Mouse (Mus musculus) thymus, adult 2 months (tissue): Measurements from ENCODE around the gene Sdccag8.

Experiments
- CTCF ChIP-seq: fragments of 200-500 bp; IDR thresholded peaks from 2 replicates; pipeline ENCODE4 v1.5.1; 2012; ENCODE audit warnings: mild to moderate bottlenecking, control low read depth, low read length, moderate library complexity, borderline replicate concordance; ENCODE audit not compliant: control insufficient read depth, poor library complexity, insufficient read depth; ENCODE audit errors: extremely low read depth
- POLR2A ChIP-seq: fragments of 200-500 bp; IDR thresholded peaks from 2 replicates; pipeline ENCODE4 v1.6.1; 2012; ENCODE audit warnings: mild to moderate bottlenecking, low read length, control low read depth, moderate library complexity; ENCODE audit not compliant: control insufficient read depth, poor library complexity, insufficient read depth; ENCODE audit errors: extremely low read depth

- no peak for TF ChIP-seq CTCF
- no peak for TF ChIP-seq POLR2A
Measured at GRCm38 (mm10) chr1:176873463-176873862, 59.0 kb downstream of the Sdccag8 start.
